Mouse (Mus musculus) liver, embryonic 12.5 days (tissue): ENCODE data around the gene Ankrd44. TPM values are rescaled to one million over a fixed set of nuclear protein-coding genes. Genes with fewer than 3 reads are reported as not detected.

Source experiments
- ATAC-seq: fragments of 200-750 bp; cut with Nextera tagmentation; 2 replicates; pipeline ENCODE4 v1.8.0; 2017; ENCODE audit warnings: moderate number of reproducible peaks, mild to moderate bottlenecking, moderate library complexity
- H3K27ac ChIP-seq: fragments of 300-500 bp; sonication (generic); 2 replicates; pipeline ENCODE4 v1.5.1; 2016; ENCODE audit warnings: mild to moderate bottlenecking
- H3K27me3 ChIP-seq: fragments of 300-500 bp; sonication (generic); replicated peaks from 2 replicates; pipeline ENCODE4 v1.6.1; 2016; ENCODE audit warnings: mild to moderate bottlenecking, moderate library complexity
- H3K36me3 ChIP-seq: fragments of 300-500 bp; sonication (generic); 2 replicates; pipeline ENCODE4 v1.6.1; 2016; ENCODE audit warnings: mild to moderate bottlenecking, moderate library complexity
- H3K4me1 ChIP-seq: fragments of 300-500 bp; sonication (generic); 2 replicates; pipeline ENCODE4 v1.6.1; 2016
- H3K4me2 ChIP-seq: fragments of 300-500 bp; sonication (generic); 2 replicates; pipeline ENCODE4 v1.6.1; 2016; ENCODE audit warnings: mild to moderate bottlenecking, moderate library complexity
- H3K4me3 ChIP-seq: fragments of 300-500 bp; sonication (generic); 2 replicates; pipeline ENCODE4 v1.5.1; 2016; ENCODE audit warnings: mild to moderate bottlenecking, moderate library complexity
- H3K9ac ChIP-seq: fragments of 300-500 bp; sonication (generic); 2 replicates; pipeline ENCODE4 v1.6.1; 2016; ENCODE audit warnings: mild to moderate bottlenecking, moderate library complexity
- H3K9me3 ChIP-seq: fragments of 300-500 bp; sonication (generic); replicated peaks from 2 replicates; pipeline ENCODE4 v1.6.1; 2016; ENCODE audit warnings: mild to moderate bottlenecking, moderate library complexity
- WGBS: fragments of 180-500 bp; shearing (Covaris S2); methylation state at CpG from one replicate; pipeline ENCODE4 v1.1.7; 2016; ENCODE audit not compliant: insufficient replicate concordance; 5-methylcytosine and 5-hydroxymethylcytosine counted together
- polyA plus RNA-seq: library from polyadenylated mRNA; unstranded; fragments of >200 nt; fragmentation: Nextera tagmentation; extraction: Ambion mirVana; gene quantifications from 2 replicates; pipeline ENCODE4 v1.2.1, GENCODE M21; 2016

The Ankrd44 gene
- polyA plus RNA-seq, 1 experiment from 2014 or later: 4.5 TPM

GRCm38 (mm10) chr1:54838486-54838805 lies 87.7 kb downstream of the Ankrd44 start:
- Histone ChIP-seq H3K4me3 (no peak overlapping the region), H3K27me3 (no peaks in the 10 kb centered on the region), H3K27ac (no peak overlapping the region), H3K9ac (no peak overlapping the region), H3K9me3 (no peaks in the 10 kb centered on the region), H3K4me1 (peaks cover 30% of the 10 kb centered on the region; the same call in 1 of the 2 replicates), H3K36me3 (no peaks in the 10 kb centered on the region), H3K4me2 (no peak overlapping the region)
- no peak for ATAC-seq
- WGBS: 59% methylated on average over 6 of the region's 6 CpGs

DNA sequence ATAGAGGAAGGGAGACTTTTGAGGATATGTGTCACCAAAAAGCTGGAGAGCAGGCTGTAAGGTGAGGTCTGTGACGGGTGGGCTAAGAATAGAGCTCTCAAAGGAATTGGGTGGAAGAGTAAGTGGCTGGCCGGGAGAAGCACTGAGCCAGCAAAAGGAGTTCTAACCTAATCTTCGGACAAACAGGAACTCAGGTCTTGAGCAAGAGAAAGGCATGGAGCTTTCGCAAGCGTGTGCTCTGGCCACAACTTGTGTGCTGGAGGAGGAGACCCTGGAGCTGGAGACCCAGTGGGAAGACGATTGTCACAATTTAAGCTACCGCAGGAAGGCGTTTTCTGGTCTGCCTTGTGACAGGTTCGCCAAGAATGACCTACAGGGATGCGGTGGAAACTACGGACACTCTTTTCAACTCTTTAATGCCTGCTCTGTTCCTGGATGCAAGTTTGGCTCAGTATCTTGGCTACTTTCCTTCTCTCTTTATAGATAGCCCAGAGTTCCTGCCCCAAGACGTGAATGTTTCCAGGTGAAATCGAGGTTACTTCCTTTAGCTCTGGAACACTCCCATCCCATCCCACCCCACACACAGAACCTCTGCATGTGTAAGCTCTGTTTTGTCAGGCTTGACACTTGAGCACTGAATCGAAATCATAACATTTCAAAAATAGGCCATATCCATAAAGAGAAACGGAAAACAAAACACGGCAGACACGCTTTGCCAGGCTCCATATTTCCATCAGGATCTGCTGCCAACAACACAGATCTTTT lies 88.3 kb downstream of the Ankrd44 start:
- no peaks in the 10 kb centered on the region for H3K27me3 ChIP-seq
- no peak overlapping the region; the same call in 1 of the 2 replicates for H3K27ac ChIP-seq
- no peak for ATAC-seq
- H3K4me1 ChIP-seq: peaks cover 30% of the 10 kb centered on the region; the same call in 1 of the 2 replicates
- H3K4me3 ChIP-seq: no peak overlapping the region
- H3K36me3 ChIP-seq: no peaks in the 10 kb centered on the region
- no peaks in the 10 kb centered on the region for H3K9me3 ChIP-seq
- no peak overlapping the region for H3K4me2 ChIP-seq
- WGBS: 48% methylated on average over 17 of the region's 17 CpGs
- no peak overlapping the region for H3K9ac ChIP-seq

- Histone ChIP-seq H3K27me3 (no peaks in the 10 kb centered on the region), H3K4me2 (no peak overlapping the region), H3K4me1 (peaks cover 24% of the 10 kb centered on the region; the same call in 1 of the 2 replicates), H3K4me3 (no peak overlapping the region), H3K9me3 (no peaks in the 10 kb centered on the region), H3K27ac (0 out of 2 replicates have a peak overlapping the region, but pooled peaks have one; percentile 2), H3K36me3 (no peaks in the 10 kb centered on the region), H3K9ac (no peak overlapping the region)
- 41% methylated on average over 6 of the region's 6 CpGs for WGBS
- no peak for ATAC-seq
These were observed 90.5 kb downstream of the Ankrd44 start for GRCm38 (mm10) chr1:54835661-54836205.

DNA sequence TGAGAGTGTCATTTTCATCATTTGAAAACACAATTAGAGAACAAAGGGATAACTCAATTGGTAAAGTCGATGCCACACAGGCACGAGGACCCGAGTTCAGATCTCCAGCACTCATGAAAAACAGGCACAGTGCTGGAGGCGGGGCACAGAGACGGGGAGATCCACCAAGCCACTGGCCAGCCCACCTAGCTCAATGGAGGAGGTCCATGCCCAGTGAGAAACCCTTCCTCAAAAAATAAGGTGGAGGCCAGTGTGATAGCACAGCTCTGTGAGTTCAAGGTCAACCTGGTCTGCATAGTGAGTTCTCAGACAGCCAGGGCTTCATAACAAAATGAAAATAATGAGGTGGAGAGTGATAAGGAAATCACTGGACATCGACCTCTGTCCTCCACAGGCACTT lies 93.0 kb downstream of the Ankrd44 start:
- Histone ChIP-seq H3K4me1 (peaks cover 9% of the 10 kb centered on the region; the same call in 1 of the 2 replicates), H3K27ac (no peak overlapping the region), H3K4me2 (no peak overlapping the region), H3K36me3 (no peaks in the 10 kb centered on the region), H3K4me3 (no peak overlapping the region), H3K27me3 (no peaks in the 10 kb centered on the region), H3K9ac (no peak overlapping the region), H3K9me3 (no peaks in the 10 kb centered on the region)
- WGBS: 66% methylated on average over 6 of the region's 6 CpGs
- no peak for ATAC-seq

DNA sequence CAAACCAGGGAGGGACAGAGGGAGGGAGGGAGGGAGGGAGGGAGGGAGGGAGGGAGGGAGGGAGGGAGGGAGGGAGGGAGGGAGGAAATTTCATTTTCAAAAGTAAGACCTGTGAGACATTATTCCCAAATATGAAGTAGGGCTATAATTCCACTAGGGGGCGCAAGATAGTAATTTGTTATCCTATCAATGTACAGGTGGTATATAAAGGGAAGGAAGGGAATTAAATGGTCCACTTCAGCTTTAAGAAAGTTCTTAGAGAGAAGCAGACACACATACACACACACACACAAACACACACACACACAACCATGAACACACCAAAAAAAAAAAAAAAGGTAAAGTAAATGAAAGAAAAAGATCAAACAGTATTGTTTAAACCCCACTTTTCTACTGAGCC lies 93.4 kb downstream of the Ankrd44 start:
- Histone ChIP-seq H3K27me3 (no peaks in the 10 kb centered on the region), H3K27ac (no peak overlapping the region), H3K9me3 (no peaks in the 10 kb centered on the region), H3K4me3 (no peak overlapping the region), H3K4me1 (peaks cover 5% of the 10 kb centered on the region; the same call in 1 of the 2 replicates), H3K36me3 (no peaks in the 10 kb centered on the region), H3K4me2 (no peak overlapping the region), H3K9ac (no peak overlapping the region)
- no peak for ATAC-seq
- 0% methylated on average over 1 of the region's 1 CpGs for WGBS

- 68% methylated on average over 6 of the region's 6 CpGs for WGBS
- H3K36me3 ChIP-seq: no peaks in the 10 kb centered on the region
- H3K4me2 ChIP-seq: no peak overlapping the region
- H3K4me1 ChIP-seq: peaks cover 9% of the 10 kb centered on the region; the same call in 1 of the 2 replicates
- H3K4me3 ChIP-seq: no peak overlapping the region
- no peaks in the 10 kb centered on the region for H3K9me3 ChIP-seq
- no peaks in the 10 kb centered on the region for H3K27me3 ChIP-seq
- H3K27ac ChIP-seq: no peak overlapping the region
- no peak for ATAC-seq
- H3K9ac ChIP-seq: no peak overlapping the region
These were observed 96.0 kb downstream of the Ankrd44 start for GRCm38 (mm10) chr1:54830223-54830622.

DNA sequence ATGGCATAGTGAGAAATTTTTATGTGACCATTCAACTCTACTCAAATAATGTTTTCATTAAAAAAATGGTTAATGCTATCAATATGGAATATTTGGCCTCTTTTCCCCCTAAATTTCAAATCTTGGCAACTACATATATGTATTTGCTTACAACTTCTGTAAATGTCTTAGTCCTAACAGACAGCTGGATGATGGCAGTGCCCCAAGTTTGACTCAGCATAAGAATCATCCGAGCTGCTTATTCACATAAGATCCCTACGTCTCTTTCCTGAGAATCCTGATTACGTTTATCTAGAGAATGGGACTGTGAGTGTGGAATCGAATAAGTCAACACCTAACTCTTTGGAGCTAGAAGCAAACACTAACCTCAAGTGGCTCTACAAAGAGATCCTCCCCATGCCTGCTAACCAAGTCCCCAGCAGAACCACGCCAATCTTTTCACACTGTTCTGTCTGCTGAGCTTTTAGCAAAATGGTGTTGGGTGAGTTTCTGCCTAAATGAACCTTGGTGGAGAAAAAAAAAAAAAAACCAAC lies 96.4 kb downstream of the Ankrd44 start:
- Histone ChIP-seq H3K27ac (no peak overlapping the region), H3K36me3 (no peaks in the 10 kb centered on the region), H3K4me3 (no peak overlapping the region), H3K9me3 (no peaks in the 10 kb centered on the region), H3K9ac (no peak overlapping the region), H3K4me2 (no peak overlapping the region), H3K4me1 (peaks cover 9% of the 10 kb centered on the region; the same call in 1 of the 2 replicates), H3K27me3 (no peaks in the 10 kb centered on the region)
- ATAC-seq: no peak
- 63% methylated on average over 5 of the region's 5 CpGs for whole genome bisulfite sequencing

DNA sequence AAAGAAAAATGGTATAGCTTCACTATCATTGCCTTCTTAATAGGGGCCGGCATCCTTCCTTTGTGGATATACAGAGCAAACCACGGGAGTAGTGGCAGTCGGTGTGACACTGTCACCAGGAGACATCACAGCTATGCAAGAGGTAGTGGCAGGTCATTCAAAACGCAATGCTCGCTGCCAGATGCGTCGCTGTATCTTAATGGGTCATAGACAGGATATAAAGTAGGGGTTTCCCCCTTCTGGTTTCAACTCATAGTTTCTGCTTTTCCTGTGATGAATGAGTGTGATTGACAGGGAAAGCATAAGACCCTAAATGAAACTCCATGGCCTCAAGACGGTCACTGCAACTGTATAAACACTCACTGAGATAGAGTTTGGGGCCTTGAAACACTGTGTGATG lies 98.4 kb downstream of the Ankrd44 start:
- 64% methylated on average over 8 of the region's 8 CpGs for WGBS
- H3K27ac ChIP-seq: no peak overlapping the region
- H3K27me3 ChIP-seq: no peaks in the 10 kb centered on the region
- no peak overlapping the region for H3K4me3 ChIP-seq
- H3K9me3 ChIP-seq: no peaks in the 10 kb centered on the region
- no peak for ATAC-seq
- no peaks in the 10 kb centered on the region for H3K36me3 ChIP-seq
- no peak overlapping the region for H3K9ac ChIP-seq
- peaks cover 9% of the 10 kb centered on the region; the same call in 1 of the 2 replicates for H3K4me1 ChIP-seq
- H3K4me2 ChIP-seq: no peak overlapping the region

- WGBS: 60% methylated on average over 3 of the region's 3 CpGs
- no peak for ATAC-seq
- H3K36me3 ChIP-seq: no peaks in the 10 kb centered on the region
- H3K4me3 ChIP-seq: no peak overlapping the region
- H3K27ac ChIP-seq: no peak overlapping the region
- no peaks in the 10 kb centered on the region for H3K9me3 ChIP-seq
- H3K9ac ChIP-seq: no peak overlapping the region
- H3K4me1 ChIP-seq: peaks cover 9% of the 10 kb centered on the region; the same call in 1 of the 2 replicates
- no peaks in the 10 kb centered on the region for H3K27me3 ChIP-seq
- no peak overlapping the region for H3K4me2 ChIP-seq
These were observed 98.8 kb downstream of the Ankrd44 start for GRCm38 (mm10) chr1:54827351-54827750.

DNA sequence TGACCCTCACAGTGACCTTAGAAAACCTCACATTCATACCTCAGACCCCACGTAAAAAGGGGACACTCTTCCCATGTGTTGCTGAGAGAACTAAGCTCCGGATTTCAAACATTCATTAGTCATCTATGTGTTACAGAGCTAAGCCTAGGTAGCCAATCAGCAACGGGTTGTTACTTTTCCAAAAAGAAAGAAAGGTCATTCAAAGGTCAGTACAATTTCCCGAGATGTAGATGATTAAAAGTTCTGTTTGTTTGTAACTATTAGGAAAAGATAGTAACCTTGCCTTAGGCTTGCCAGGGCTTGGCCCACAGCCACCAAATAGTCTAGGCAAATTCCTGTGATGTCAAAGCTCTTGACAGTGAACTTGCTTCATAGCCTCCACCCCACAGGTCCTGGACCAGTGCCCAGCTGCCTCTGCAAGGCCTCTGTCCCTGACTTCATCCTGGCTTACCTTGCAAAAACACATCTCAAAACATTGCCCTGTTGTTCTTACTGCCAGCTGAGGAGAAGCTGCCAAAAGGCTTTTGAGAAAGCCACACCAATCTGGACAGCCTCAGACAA lies 99.7 kb downstream of the Ankrd44 start:
- no peaks in the 10 kb centered on the region for H3K36me3 ChIP-seq
- ATAC-seq: 0 out of 2 replicates have a peak, but pooled peaks have one; percentile 30
- H3K4me3 ChIP-seq: no peak overlapping the region
- WGBS: 63% methylated on average over 4 of the region's 4 CpGs
- H3K27ac ChIP-seq: no peak overlapping the region
- no peak overlapping the region for H3K9ac ChIP-seq
- H3K4me1 ChIP-seq: peaks cover 9% of the 10 kb centered on the region; the same call in 1 of the 2 replicates
- no peaks in the 10 kb centered on the region for H3K27me3 ChIP-seq
- no peaks in the 10 kb centered on the region for H3K9me3 ChIP-seq
- no peak overlapping the region for H3K4me2 ChIP-seq

DNA sequence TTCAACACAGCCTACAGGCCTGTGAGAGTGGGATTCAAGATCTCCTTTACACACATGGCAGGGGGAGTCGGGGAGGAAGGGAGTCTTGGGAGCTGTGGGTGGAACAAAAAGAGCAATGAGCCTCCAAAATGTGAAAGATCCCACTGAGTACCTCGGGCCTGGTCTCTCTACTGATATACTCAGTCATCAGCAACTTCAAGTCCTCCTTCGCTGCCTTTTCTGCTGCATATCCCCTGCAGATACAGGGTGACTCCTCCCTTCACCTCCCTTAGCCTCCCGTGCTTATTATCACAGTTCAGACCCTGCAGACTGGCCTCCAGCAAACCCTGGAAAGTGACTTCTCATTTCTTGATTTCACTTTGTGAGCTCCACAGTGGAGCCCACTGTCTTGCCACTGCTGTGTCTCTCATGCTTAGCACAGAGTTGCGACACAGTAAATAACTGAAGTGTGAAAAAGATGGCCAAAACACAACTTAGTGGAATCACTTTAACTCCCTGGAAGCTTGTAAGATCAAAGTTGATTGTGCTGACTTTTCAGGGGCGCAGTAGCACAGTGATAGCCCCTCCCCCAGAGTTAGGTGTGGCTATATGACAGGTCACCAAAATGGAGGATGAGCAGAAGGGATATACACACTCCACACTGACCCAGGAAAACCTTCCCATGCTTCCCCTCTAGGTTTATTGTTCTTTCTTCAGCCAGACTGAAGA lies 100.3 kb downstream of the Ankrd44 start:
- no peak overlapping the region for H3K9ac ChIP-seq
- H3K9me3 ChIP-seq: no peaks in the 10 kb centered on the region
- peak; percentile 27; the same call in 1 of the 2 replicates for ATAC-seq
- H3K27me3 ChIP-seq: no peaks in the 10 kb centered on the region
- H3K4me2 ChIP-seq: no peak overlapping the region
- H3K4me1 ChIP-seq: peaks cover 9% of the 10 kb centered on the region; the same call in 1 of the 2 replicates
- no peaks in the 10 kb centered on the region for H3K36me3 ChIP-seq
- 50% methylated on average over 6 of the region's 6 CpGs for WGBS
- H3K4me3 ChIP-seq: no peak overlapping the region
- H3K27ac ChIP-seq: no peak overlapping the region
